Mouse (Mus musculus) G1E (cell line): ENCODE results near the gene Banf1.

Experiments used
- CTCF ChIP-seq: IDR thresholded peaks from 2 replicates; pipeline ENCODE4 v1.5.1; 2012; ENCODE audit warnings: low read depth, low read length, inconsistent platforms, mixed read lengths
- GATA1 ChIP-seq: IDR thresholded peaks from 2 replicates; pipeline ENCODE4 v1.6.1; 2012; ENCODE audit warnings: borderline replicate concordance, low read length, inconsistent platforms, mixed read lengths
- TAL1 ChIP-seq: conservative IDR thresholded peaks from 2 replicates; pipeline ENCODE4 v1.6.1; 2012; ENCODE audit warnings: low read depth, low read length, inconsistent platforms, mixed read lengths

DNA sequence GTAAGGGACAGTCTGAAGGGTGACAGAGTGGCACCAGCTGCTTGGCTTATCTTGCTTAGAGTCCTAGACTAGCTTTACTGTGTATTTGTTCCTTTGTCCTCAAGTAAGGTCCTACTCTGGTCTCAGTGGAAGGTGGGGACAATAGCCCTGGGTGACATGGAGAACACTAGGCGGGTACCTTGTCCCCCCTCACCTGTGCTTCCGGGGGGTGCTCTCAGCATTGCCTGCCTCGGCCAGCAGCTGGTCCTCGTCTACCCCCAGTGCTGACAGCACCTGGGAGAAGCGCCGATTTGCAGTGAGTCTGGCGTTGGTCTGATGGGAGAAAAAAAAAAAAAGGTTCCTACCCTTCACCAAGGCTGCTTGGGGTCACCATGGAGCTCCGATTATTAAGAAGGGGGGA, 23.4 kb upstream of the Banf1 start:
- no peak for TF ChIP-seq CTCF
- no peak for TF ChIP-seq TAL1
- TF ChIP-seq GATA1, result no peak
